Mouse (Mus musculus): ENCODE data around the gene Phf20.

GRCm38 (mm10) chr2:156352413-156353165, 156.3 kb downstream of the Phf20 start:
- TF ChIP-seq CTCF (IDR thresholded peaks at IDR 0.05; ENCODE audit: borderline replicate concordance, insufficient read depth, low read length) (peak; percentile 11; the same call in 1 of the 2 replicates), POLR2A (IDR thresholded peaks at IDR 0.05; ENCODE audit: low read depth, low read length) (no peak)

All from embryonic fibroblast, embryonic 13.5 days (primary cell).